Mouse (Mus musculus): ENCODE data around the gene Rpl36.

- TF ChIP-seq CTCF (IDR thresholded peaks at IDR 0.05; ENCODE audit: extremely low read depth, insufficient read depth, low read length) (no peak), POLR2A (IDR thresholded peaks at IDR 0.05; ENCODE audit: extremely low read depth, insufficient read depth, low read length) (no peak)
Observed at GRCm38 (mm10) chr17:56608699-56609098, 4.5 kb upstream of the Rpl36 start.
